Mouse (Mus musculus): ENCODE results near the gene Foxo3. TPM values are rescaled to one million over a fixed set of nuclear protein-coding genes. Genes with fewer than 3 reads are reported as not detected.

Foxo3 gene
- polyA plus RNA-seq, 1 experiment from 2014 or later: 9.0 TPM

GRCm38 (mm10) chr10:42277476-42278306 lies 1.1 kb upstream of the Foxo3 start:
- H3K4me3 ChIP-seq (ENCODE audit: low read depth, low read length): peak overlapping the region; percentile 74
- ATAC-seq (ENCODE audit: insufficient read depth) (peak; percentile 90), DNase-seq (peak; percentile 99)
- H3K4me2 ChIP-seq: peak overlapping the region; percentile 99
- no peaks in the 10 kb centered on the region for H3K27me3 ChIP-seq (ENCODE audit: insufficient read depth, low read length)
- no peaks in the 10 kb centered on the region for H3K9me3 ChIP-seq (ENCODE audit: low read depth, low read length)
- peak overlapping the region; percentile 96 for H3K27ac ChIP-seq (ENCODE audit: low read depth)
- no peak for TF ChIP-seq CTCF (IDR thresholded peaks at IDR 0.05; ENCODE audit: low read depth)
- H3K9ac ChIP-seq: peak overlapping the region; percentile 81
- under 1% methylated on average over 75 of the region's 78 CpGs for WGBS
- H3K36me3 ChIP-seq (ENCODE audit: insufficient read depth): peaks cover 11% of the 10 kb centered on the region
- peaks cover 11% of the 10 kb centered on the region for H3K4me1 ChIP-seq (ENCODE audit: insufficient read depth)

GRCm38 (mm10) chr10:42275871-42276501 lies 569 bp downstream of the Foxo3 start:
- Histone ChIP-seq H3K4me3 (ENCODE audit: low read depth, low read length) (peak overlapping the region; percentile 74), H3K27me3 (ENCODE audit: insufficient read depth, low read length) (no peaks in the 10 kb centered on the region), H3K9me3 (ENCODE audit: low read depth, low read length) (no peaks in the 10 kb centered on the region), H3K36me3 (ENCODE audit: insufficient read depth) (peaks cover 21% of the 10 kb centered on the region), H3K4me1 (ENCODE audit: insufficient read depth) (peaks cover 18% of the 10 kb centered on the region), H3K4me2 (peak overlapping the region; percentile 99), H3K9ac (peak overlapping the region; percentile 81), H3K27ac (ENCODE audit: low read depth) (peak overlapping the region; percentile 96)
- TF ChIP-seq CTCF (IDR thresholded peaks at IDR 0.05; ENCODE audit: low read depth): no peak
- ATAC-seq (ENCODE audit: insufficient read depth) (peak; percentile 0; the same call in 1 of the 2 replicates), DNase-seq (peak; percentile 76)
- under 1% methylated on average over 38 of the region's 40 CpGs for whole genome bisulfite sequencing

- no peak for TF ChIP-seq CTCF (IDR thresholded peaks at IDR 0.05; ENCODE audit: low read depth)
- no peak for ATAC-seq (ENCODE audit: insufficient read depth)
- Histone ChIP-seq H3K9ac (peak overlapping the region; percentile 81), H3K27me3 (ENCODE audit: insufficient read depth, low read length) (no peaks in the 10 kb centered on the region), H3K4me1 (ENCODE audit: insufficient read depth) (peaks cover 18% of the 10 kb centered on the region), H3K4me3 (ENCODE audit: low read depth, low read length) (peak overlapping the region; percentile 74), H3K36me3 (ENCODE audit: insufficient read depth) (peaks cover 21% of the 10 kb centered on the region), H3K9me3 (ENCODE audit: low read depth, low read length) (no peaks in the 10 kb centered on the region), H3K4me2 (peak overlapping the region; percentile 99), H3K27ac (ENCODE audit: low read depth) (peak overlapping the region; percentile 96)
- WGBS: under 1% methylated on average over 50 of the region's 54 CpGs
- peak; percentile 71 for DNase-seq
Observed at GRCm38 (mm10) chr10:42275401-42275870, 1.1 kb downstream of the Foxo3 start.

- Histone ChIP-seq H3K9ac (peak overlapping the region; percentile 81), H3K4me1 (ENCODE audit: insufficient read depth) (peaks cover 18% of the 10 kb centered on the region), H3K4me3 (ENCODE audit: low read depth, low read length) (peak overlapping the region; percentile 74), H3K27me3 (ENCODE audit: insufficient read depth, low read length) (no peaks in the 10 kb centered on the region), H3K9me3 (ENCODE audit: low read depth, low read length) (no peaks in the 10 kb centered on the region), H3K36me3 (ENCODE audit: insufficient read depth) (peaks cover 21% of the 10 kb centered on the region), H3K4me2 (peak overlapping the region; percentile 99), H3K27ac (ENCODE audit: low read depth) (peak overlapping the region; percentile 96)
- no peak for TF ChIP-seq CTCF (IDR thresholded peaks at IDR 0.05; ENCODE audit: low read depth)
- WGBS: 1% methylated on average over 65 of the region's 65 CpGs
- ATAC-seq (ENCODE audit: insufficient read depth) (no peak), DNase-seq (peak; percentile 42)
Observed at GRCm38 (mm10) chr10:42274712-42275400, 1.7 kb downstream of the Foxo3 start.

- H3K27me3 ChIP-seq (ENCODE audit: insufficient read depth, low read length): no peaks in the 10 kb centered on the region
- peak overlapping the region; percentile 99 for H3K4me2 ChIP-seq
- peak overlapping the region; percentile 81 for H3K9ac ChIP-seq
- no peak for TF ChIP-seq CTCF (IDR thresholded peaks at IDR 0.05; ENCODE audit: low read depth)
- WGBS: 13% methylated on average over 21 of the region's 21 CpGs
- no peak overlapping the region for H3K27ac ChIP-seq (ENCODE audit: low read depth)
- peak overlapping the region; percentile 74 for H3K4me3 ChIP-seq (ENCODE audit: low read depth, low read length)
- ATAC-seq (ENCODE audit: insufficient read depth) (no peak), DNase-seq (peak; percentile 52)
- H3K36me3 ChIP-seq (ENCODE audit: insufficient read depth): peaks cover 22% of the 10 kb centered on the region
- H3K9me3 ChIP-seq (ENCODE audit: low read depth, low read length): no peaks in the 10 kb centered on the region
- peaks cover 19% of the 10 kb centered on the region for H3K4me1 ChIP-seq (ENCODE audit: insufficient read depth)
Observed at GRCm38 (mm10) chr10:42273760-42274691, 2.5 kb downstream of the Foxo3 start.

GRCm38 (mm10) chr10:42273403-42273759 lies 3.2 kb downstream of the Foxo3 start:
- Histone ChIP-seq H3K4me2 (peak overlapping the region; percentile 99), H3K4me1 (ENCODE audit: insufficient read depth) (peaks cover 22% of the 10 kb centered on the region), H3K27ac (ENCODE audit: low read depth) (no peak overlapping the region; the same call in 1 of the 2 replicates), H3K4me3 (ENCODE audit: low read depth, low read length) (peak overlapping the region; percentile 74), H3K36me3 (ENCODE audit: insufficient read depth) (peaks cover 25% of the 10 kb centered on the region), H3K9ac (no peak overlapping the region; the same call in 1 of the 2 replicates), H3K27me3 (ENCODE audit: insufficient read depth, low read length) (no peaks in the 10 kb centered on the region), H3K9me3 (ENCODE audit: low read depth, low read length) (no peaks in the 10 kb centered on the region)
- ATAC-seq (ENCODE audit: insufficient read depth): no peak
- DNase-seq: no peak
- WGBS: 72% methylated on average over 6 of the region's 6 CpGs
- TF ChIP-seq CTCF (IDR thresholded peaks at IDR 0.05; ENCODE audit: low read depth): no peak

Data from lung, embryonic 14.5 days (tissue).